Mouse (Mus musculus): ENCODE data around the gene Scn9a. TPM values are rescaled to one million over a fixed set of nuclear protein-coding genes. Genes with fewer than 3 reads are reported as not detected.

The Scn9a gene
- polyA plus RNA-seq (2014; fragmentation: Nextera tagmentation; extraction: Ambion mirVana): 0.10 TPM in 1 of 2 replicates, not detected in the other

DNA sequence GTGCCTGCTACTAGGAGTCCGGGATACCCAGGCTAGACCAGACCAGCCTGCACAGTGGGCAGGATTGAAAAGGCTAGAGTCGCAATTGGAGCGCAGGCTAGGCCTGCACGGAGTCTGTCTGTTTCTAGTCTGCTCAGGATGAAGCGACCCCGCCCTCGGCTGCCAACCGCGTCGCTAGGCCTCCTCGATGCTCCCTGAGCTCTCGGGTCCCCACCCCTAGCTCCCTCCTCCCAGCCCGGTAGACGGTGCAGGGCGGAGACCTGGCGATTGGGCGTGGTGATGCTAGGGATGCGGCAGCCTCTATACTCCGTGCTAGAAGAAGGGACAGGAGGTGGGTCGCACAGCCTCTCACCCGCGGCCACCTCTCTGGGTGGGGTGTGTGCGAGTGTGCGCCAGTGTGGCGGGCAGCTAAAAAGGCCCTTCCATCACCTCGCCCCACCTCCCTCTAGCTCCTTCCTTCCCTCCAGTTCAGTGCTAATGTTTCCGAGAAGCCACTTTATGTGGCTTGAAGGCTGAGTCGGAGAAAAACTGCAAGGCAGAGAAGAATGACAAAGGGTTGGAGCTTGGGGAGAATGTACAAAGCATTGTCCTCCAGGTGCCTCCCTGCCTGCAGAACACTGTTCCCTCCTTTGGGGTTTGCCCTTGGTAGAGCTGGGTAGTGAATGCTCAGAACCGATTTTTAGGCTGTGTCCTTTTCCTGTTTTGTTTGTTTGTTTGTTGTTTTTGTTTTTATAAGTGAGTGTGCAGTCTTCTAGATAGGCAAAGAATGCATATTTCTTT, at the start of gene Scn9a:
Scn9a (minus strand) TSS at position 383 of the 780 bp plus-strand sequence.
- Histone ChIP-seq H3K4me1 (replicated peaks; ENCODE audit: control insufficient read depth, insufficient read depth, low read length) (no peaks in the 10 kb centered on the region), H3K27me3 (replicated peaks; ENCODE audit: control insufficient read depth, insufficient read depth, low read length) (peaks cover 7% of the 10 kb centered on the region), H3K27ac (ENCODE audit: low read depth, low read length) (no peak within 1 kb of the TSS), H3K36me3 (ENCODE audit: control insufficient read depth, insufficient read depth, low read length) (no peaks in the 10 kb centered on the region), H3K9ac (ENCODE audit: low read depth, low read length) (no peak within 1 kb of the TSS), H3K9me3 (ENCODE audit: control insufficient read depth, low read length) (no peaks in the 10 kb centered on the region), H3K4me3 (ENCODE audit: low read depth, low read length) (peak within 1 kb of the TSS; percentile 35; the same call in 1 of the 2 replicates), H3K4me2 (peak within 1 kb of the TSS; percentile 55)
- 4% methylated on average over 29 of the region's 29 CpGs for WGBS
- peak; percentile 33 for DNase-seq (ENCODE audit: low spot score)
- peak; percentile 56; the same call in 1 of the 2 replicates for ATAC-seq (replicated peaks; ENCODE audit: low FRiP score)

GRCm38 (mm10) chr2:66661988-66662387, 27.2 kb upstream of the Scn9a start:
- Histone ChIP-seq H3K27me3 (replicated peaks; ENCODE audit: control insufficient read depth, insufficient read depth, low read length) (no peaks in the 10 kb centered on the region), H3K36me3 (ENCODE audit: control insufficient read depth, insufficient read depth, low read length) (no peaks in the 10 kb centered on the region), H3K4me2 (no peak overlapping the region), H3K9ac (ENCODE audit: low read depth, low read length) (no peak overlapping the region), H3K4me1 (replicated peaks; ENCODE audit: control insufficient read depth, insufficient read depth, low read length) (no peaks in the 10 kb centered on the region), H3K4me3 (ENCODE audit: low read depth, low read length) (no peak overlapping the region), H3K9me3 (ENCODE audit: control insufficient read depth, low read length) (no peaks in the 10 kb centered on the region), H3K27ac (ENCODE audit: low read depth, low read length) (no peak overlapping the region)
- ATAC-seq (replicated peaks; ENCODE audit: low FRiP score): no peak
- no peak for DNase-seq (ENCODE audit: low spot score)
- WGBS: 83% methylated on average over 1 of the region's 1 CpGs

DNA sequence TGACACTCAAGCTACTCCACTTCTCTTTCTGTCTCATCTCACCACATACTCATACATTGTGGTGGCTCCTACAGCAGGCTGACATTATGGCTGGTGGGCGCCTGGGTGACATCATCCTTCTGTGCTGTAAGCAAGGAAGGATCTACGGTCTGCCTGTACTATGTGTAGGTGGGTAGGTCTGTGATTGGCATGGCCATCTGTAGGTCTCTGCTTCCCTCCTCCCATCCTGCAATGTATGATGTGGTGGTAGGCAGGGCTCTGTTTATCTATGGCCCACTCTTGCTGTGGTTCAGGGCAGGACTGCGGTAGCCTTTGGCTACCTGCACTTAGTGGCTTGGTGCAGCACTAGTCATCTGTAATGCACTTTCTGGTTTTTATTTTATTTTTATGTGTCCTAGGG, 21.7 kb upstream of the Scn9a start:
- H3K9ac ChIP-seq (ENCODE audit: low read depth, low read length): no peak overlapping the region
- DNase-seq (ENCODE audit: low spot score) (no peak), ATAC-seq (replicated peaks; ENCODE audit: low FRiP score) (no peak)
- no peaks in the 10 kb centered on the region for H3K36me3 ChIP-seq (ENCODE audit: control insufficient read depth, insufficient read depth, low read length)
- no peak overlapping the region for H3K27ac ChIP-seq (ENCODE audit: low read depth, low read length)
- H3K4me2 ChIP-seq: no peak overlapping the region
- WGBS: 92% methylated on average over 3 of the region's 3 CpGs
- H3K9me3 ChIP-seq (ENCODE audit: control insufficient read depth, low read length): no peaks in the 10 kb centered on the region
- no peak overlapping the region for H3K4me3 ChIP-seq (ENCODE audit: low read depth, low read length)
- H3K4me1 ChIP-seq (replicated peaks; ENCODE audit: control insufficient read depth, insufficient read depth, low read length): no peaks in the 10 kb centered on the region
- no peaks in the 10 kb centered on the region for H3K27me3 ChIP-seq (replicated peaks; ENCODE audit: control insufficient read depth, insufficient read depth, low read length)

- no peak overlapping the region for H3K9ac ChIP-seq (ENCODE audit: low read depth, low read length)
- ATAC-seq (replicated peaks; ENCODE audit: low FRiP score) (no peak), DNase-seq (ENCODE audit: low spot score) (no peak)
- H3K27me3 ChIP-seq (replicated peaks; ENCODE audit: control insufficient read depth, insufficient read depth, low read length): no peaks in the 10 kb centered on the region
- 73% methylated on average over 2 of the region's 2 CpGs for WGBS
- H3K36me3 ChIP-seq (ENCODE audit: control insufficient read depth, insufficient read depth, low read length): no peaks in the 10 kb centered on the region
- H3K4me2 ChIP-seq: no peak overlapping the region
- no peaks in the 10 kb centered on the region for H3K4me1 ChIP-seq (replicated peaks; ENCODE audit: control insufficient read depth, insufficient read depth, low read length)
- H3K9me3 ChIP-seq (ENCODE audit: control insufficient read depth, low read length): no peaks in the 10 kb centered on the region
- H3K4me3 ChIP-seq (ENCODE audit: low read depth, low read length): no peak overlapping the region
- H3K27ac ChIP-seq (ENCODE audit: low read depth, low read length): no peak overlapping the region
Observed at GRCm38 (mm10) chr2:66655431-66655830, 20.7 kb upstream of the Scn9a start.

- H3K36me3 ChIP-seq (ENCODE audit: control insufficient read depth, insufficient read depth, low read length): no peaks in the 10 kb centered on the region
- no peaks in the 10 kb centered on the region for H3K27me3 ChIP-seq (replicated peaks; ENCODE audit: control insufficient read depth, insufficient read depth, low read length)
- 28% methylated on average over 5 of the region's 5 CpGs for WGBS
- H3K4me2 ChIP-seq: no peak overlapping the region
- no peak overlapping the region for H3K9ac ChIP-seq (ENCODE audit: low read depth, low read length)
- no peaks in the 10 kb centered on the region for H3K4me1 ChIP-seq (replicated peaks; ENCODE audit: control insufficient read depth, insufficient read depth, low read length)
- no peak overlapping the region for H3K27ac ChIP-seq (ENCODE audit: low read depth, low read length)
- DNase-seq (ENCODE audit: low spot score) (no peak), ATAC-seq (replicated peaks; ENCODE audit: low FRiP score) (no peak)
- no peak overlapping the region for H3K4me3 ChIP-seq (ENCODE audit: low read depth, low read length)
- no peaks in the 10 kb centered on the region for H3K9me3 ChIP-seq (ENCODE audit: control insufficient read depth, low read length)
Observed at GRCm38 (mm10) chr2:66644384-66644783, 9.6 kb upstream of the Scn9a start.

- no peak for ATAC-seq (replicated peaks; ENCODE audit: low FRiP score)
- 30% methylated on average over 5 of the region's 5 CpGs for WGBS
Observed at GRCm38 (mm10) chr2:66632728-66633127, 2.0 kb downstream of the Scn9a start.

DNA sequence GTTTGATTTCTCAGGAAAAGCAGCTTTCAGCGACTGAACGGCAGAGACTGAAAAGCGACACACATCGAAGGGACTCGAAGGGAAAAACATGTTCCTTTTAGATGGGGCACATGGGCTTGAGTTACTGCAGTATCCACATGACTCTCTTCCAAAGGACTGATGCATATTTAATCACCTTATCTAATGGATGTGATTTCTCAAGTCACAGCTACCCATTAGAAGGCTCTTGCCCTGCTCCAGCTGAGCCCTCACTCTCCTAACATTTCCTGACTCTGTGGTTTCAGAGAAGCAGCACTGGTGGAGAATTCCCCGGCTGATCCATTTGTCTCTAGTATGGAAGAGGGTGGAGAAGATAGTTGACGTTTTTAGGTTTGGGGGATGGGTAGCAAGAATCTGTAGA, 23.7 kb downstream of the Scn9a start:
- H3K9me3 ChIP-seq (ENCODE audit: control insufficient read depth, low read length): no peaks in the 10 kb centered on the region
- H3K36me3 ChIP-seq (ENCODE audit: control insufficient read depth, insufficient read depth, low read length): no peaks in the 10 kb centered on the region
- 76% methylated on average over 7 of the region's 7 CpGs for WGBS
- H3K27ac ChIP-seq (ENCODE audit: low read depth, low read length): no peak overlapping the region
- no peak overlapping the region for H3K9ac ChIP-seq (ENCODE audit: low read depth, low read length)
- H3K4me3 ChIP-seq (ENCODE audit: low read depth, low read length): no peak overlapping the region
- H3K4me1 ChIP-seq (replicated peaks; ENCODE audit: control insufficient read depth, insufficient read depth, low read length): no peaks in the 10 kb centered on the region
- ATAC-seq (replicated peaks; ENCODE audit: low FRiP score) (no peak), DNase-seq (ENCODE audit: low spot score) (no peak)
- no peak overlapping the region for H3K4me2 ChIP-seq
- no peaks in the 10 kb centered on the region for H3K27me3 ChIP-seq (replicated peaks; ENCODE audit: control insufficient read depth, insufficient read depth, low read length)

More at GRCm38 (mm10) chr2:66632728-66633127, 2.0 kb downstream of the Scn9a start:
- H3K4me1 ChIP-seq (replicated peaks; ENCODE audit: control insufficient read depth, insufficient read depth, low read length): no peaks in the 10 kb centered on the region
- no peak overlapping the region for H3K4me3 ChIP-seq (ENCODE audit: low read depth, low read length)
- no peak overlapping the region for H3K4me2 ChIP-seq
- DNase-seq (ENCODE audit: low spot score): no peak
- H3K27ac ChIP-seq (ENCODE audit: low read depth, low read length): no peak overlapping the region
- H3K9me3 ChIP-seq (ENCODE audit: control insufficient read depth, low read length): no peaks in the 10 kb centered on the region
- no peaks in the 10 kb centered on the region for H3K36me3 ChIP-seq (ENCODE audit: control insufficient read depth, insufficient read depth, low read length)
- no peak overlapping the region for H3K9ac ChIP-seq (ENCODE audit: low read depth, low read length)
- peaks cover 7% of the 10 kb centered on the region for H3K27me3 ChIP-seq (replicated peaks; ENCODE audit: control insufficient read depth, insufficient read depth, low read length)

- Histone ChIP-seq H3K27ac (ENCODE audit: low read depth, low read length) (no peak overlapping the region), H3K36me3 (ENCODE audit: control insufficient read depth, insufficient read depth, low read length) (no peaks in the 10 kb centered on the region), H3K4me1 (replicated peaks; ENCODE audit: control insufficient read depth, insufficient read depth, low read length) (no peaks in the 10 kb centered on the region), H3K9me3 (ENCODE audit: control insufficient read depth, low read length) (no peaks in the 10 kb centered on the region), H3K9ac (ENCODE audit: low read depth, low read length) (no peak overlapping the region), H3K4me2 (no peak overlapping the region), H3K27me3 (replicated peaks; ENCODE audit: control insufficient read depth, insufficient read depth, low read length) (no peaks in the 10 kb centered on the region), H3K4me3 (ENCODE audit: low read depth, low read length) (no peak overlapping the region)
- DNase-seq (ENCODE audit: low spot score) (no peak), ATAC-seq (replicated peaks; ENCODE audit: low FRiP score) (no peak)
- 74% methylated on average over 6 of the region's 6 CpGs for WGBS
Observed at GRCm38 (mm10) chr2:66597313-66597712, 37.4 kb downstream of the Scn9a start.

DNA sequence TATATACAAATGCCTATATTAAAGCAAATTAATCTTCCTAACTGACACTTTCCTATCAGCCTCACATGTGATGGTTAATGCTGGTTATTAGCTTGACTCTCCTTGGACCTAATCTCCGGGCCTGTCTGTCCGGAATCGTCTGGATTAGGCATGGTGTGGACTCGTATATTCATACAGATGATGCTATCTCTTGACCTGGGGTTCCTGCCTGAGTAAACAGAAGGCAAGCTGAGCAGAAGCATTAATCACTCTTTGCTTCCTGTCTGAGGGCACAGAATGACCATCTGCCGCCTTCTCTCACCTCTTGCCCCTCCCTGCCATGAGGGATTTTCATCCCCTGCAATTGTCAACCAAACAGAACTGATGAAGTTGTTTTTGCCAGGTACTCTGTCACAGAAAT, 38.6 kb downstream of the Scn9a start:
- H3K4me3 ChIP-seq (ENCODE audit: low read depth, low read length): no peak overlapping the region
- H3K27ac ChIP-seq (ENCODE audit: low read depth, low read length): no peak overlapping the region
- no peak overlapping the region for H3K4me2 ChIP-seq
- WGBS: 67% methylated on average over 5 of the region's 5 CpGs
- no peaks in the 10 kb centered on the region for H3K36me3 ChIP-seq (ENCODE audit: control insufficient read depth, insufficient read depth, low read length)
- ATAC-seq (replicated peaks; ENCODE audit: low FRiP score): no peak
- no peak overlapping the region for H3K9ac ChIP-seq (ENCODE audit: low read depth, low read length)
- no peaks in the 10 kb centered on the region for H3K27me3 ChIP-seq (replicated peaks; ENCODE audit: control insufficient read depth, insufficient read depth, low read length)
- H3K9me3 ChIP-seq (ENCODE audit: control insufficient read depth, low read length): no peaks in the 10 kb centered on the region
- DNase-seq (ENCODE audit: low spot score): no peak
- no peaks in the 10 kb centered on the region for H3K4me1 ChIP-seq (replicated peaks; ENCODE audit: control insufficient read depth, insufficient read depth, low read length)
